Mouse (Mus musculus) heart, embryonic 12.5 days (tissue): Measurements from ENCODE around the gene Gm20388. TPM values are rescaled to one million over a fixed set of nuclear protein-coding genes. Genes with fewer than 3 reads are reported as not detected.

Experiments
- ATAC-seq: fragments of 200-750 bp; cut with Nextera tagmentation; 2 replicates; pipeline ENCODE4 v1.8.0; 2017; ENCODE audit warnings: moderate TSS enrichment, moderate library complexity; ENCODE audit not compliant: insufficient number of reproducible peaks, low FRiP score
- H3K27ac ChIP-seq: fragments of 300-500 bp; sonication (generic); 2 replicates; pipeline ENCODE4 v1.5.1; 2016; ENCODE audit warnings: mild to moderate bottlenecking, moderate library complexity; ENCODE audit not compliant: poor library complexity, severe bottlenecking
- H3K27me3 ChIP-seq: fragments of 300-500 bp; sonication (generic); replicated peaks from 2 replicates; pipeline ENCODE4 v1.6.1; 2016; ENCODE audit warnings: mild to moderate bottlenecking, moderate library complexity
- H3K36me3 ChIP-seq: fragments of 300-500 bp; sonication (generic); 2 replicates; pipeline ENCODE4 v1.6.1; 2016; ENCODE audit warnings: mild to moderate bottlenecking, moderate library complexity
- H3K4me1 ChIP-seq: fragments of 300-500 bp; sonication (generic); replicated peaks from 2 replicates; pipeline ENCODE4 v1.6.1; 2016; ENCODE audit warnings: mild to moderate bottlenecking
- H3K4me2 ChIP-seq: fragments of 300-500 bp; sonication (generic); 2 replicates; pipeline ENCODE4 v1.6.1; 2016; ENCODE audit warnings: mild to moderate bottlenecking, moderate library complexity
- H3K4me3 ChIP-seq: fragments of 300-500 bp; sonication (generic); 2 replicates; pipeline ENCODE4 v1.5.1; 2016; ENCODE audit warnings: mild to moderate bottlenecking
- H3K9ac ChIP-seq: fragments of 300-500 bp; sonication (generic); 2 replicates; pipeline ENCODE4 v1.6.1; 2016; ENCODE audit warnings: mild to moderate bottlenecking, moderate library complexity
- H3K9me3 ChIP-seq: fragments of 300-500 bp; sonication (generic); replicated peaks from 2 replicates; pipeline ENCODE4 v1.6.1; 2016; ENCODE audit warnings: mild to moderate bottlenecking, moderate library complexity
- WGBS: fragments of 180-500 bp; shearing (Covaris S2); methylation state at CpG from one replicate; pipeline ENCODE4 v1.1.7; 2016; 5-methylcytosine and 5-hydroxymethylcytosine counted together
- polyA plus RNA-seq: library from polyadenylated mRNA; unstranded; fragments of >200 nt; fragmentation: Nextera tagmentation; extraction: Ambion mirVana; gene quantifications from 2 replicates; pipeline ENCODE4 v1.2.1, GENCODE M21; 2016

Gm20388 gene
- polyA plus RNA-seq, 1 experiment from 2014 or later, result not detected

DNA sequence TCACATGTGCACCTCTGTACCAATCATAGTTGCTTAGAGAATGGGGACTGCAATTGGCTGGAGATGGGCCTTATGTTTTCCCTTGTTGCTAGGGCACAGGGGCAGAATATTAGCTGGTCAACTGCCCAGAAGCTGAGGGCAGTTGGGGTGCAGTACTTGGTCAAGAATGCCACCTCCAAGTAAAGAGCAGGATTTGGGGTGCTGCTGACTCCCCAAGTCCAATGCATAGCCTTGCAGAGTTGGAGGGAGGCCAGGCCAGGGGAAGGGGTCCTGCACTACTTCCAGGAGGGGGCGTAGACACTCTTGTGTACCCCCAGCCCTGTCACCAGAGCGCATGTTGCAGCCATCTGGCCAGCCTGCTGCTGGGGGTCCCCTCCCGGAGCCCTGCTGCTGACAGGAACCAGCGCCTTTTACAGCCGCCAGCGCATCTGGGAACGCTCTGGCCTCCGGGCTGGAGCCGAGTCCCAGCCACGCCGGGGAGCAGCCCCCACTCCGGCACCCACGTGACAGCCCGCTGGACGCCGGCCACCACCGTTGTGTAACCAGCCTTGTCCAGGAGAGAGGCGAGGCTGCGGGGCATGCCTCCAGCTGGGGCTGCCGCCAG is 280.3 kb downstream of the Gm20388 start:
- H3K27ac ChIP-seq, result peak overlapping the region; percentile 83
- H3K4me1 ChIP-seq, result peaks cover 24% of the 10 kb centered on the region
- H3K4me3 ChIP-seq, result peak overlapping the region; percentile 16
- H3K9me3 ChIP-seq, result 0 out of 2 replicates have a peak, but pooled peaks cover 5% of the 10 kb centered on the region
- H3K27me3 ChIP-seq, result no peaks in the 10 kb centered on the region
- 31% methylated on average over 20 of the region's 20 CpGs for WGBS
- no peaks in the 10 kb centered on the region for H3K36me3 ChIP-seq
- ATAC-seq, result peak; percentile 83
- peak overlapping the region; percentile 17; the same call in 1 of the 2 replicates for H3K9ac ChIP-seq
- peak overlapping the region; percentile 58 for H3K4me2 ChIP-seq

DNA sequence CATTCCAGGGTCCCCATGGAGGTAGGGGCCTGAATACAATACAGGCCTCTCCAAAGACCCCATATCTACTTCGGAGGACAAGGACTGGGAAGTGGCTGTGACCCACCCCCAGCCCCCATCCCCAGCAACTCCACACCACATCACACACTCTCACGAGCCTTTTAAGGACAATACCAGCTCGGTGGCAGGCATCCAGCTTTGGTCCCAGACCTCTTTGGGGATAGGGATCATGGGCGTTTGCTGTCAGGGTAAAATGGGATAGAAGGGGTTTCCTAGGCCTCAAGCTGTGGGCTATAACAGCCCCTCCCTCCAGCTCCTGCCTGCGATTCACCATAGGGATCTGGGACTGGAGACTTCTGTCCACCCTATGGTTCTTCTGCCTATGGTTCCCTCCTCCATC is 281.0 kb downstream of the Gm20388 start:
- Histone ChIP-seq H3K4me1 (peaks cover 17% of the 10 kb centered on the region), H3K27me3 (no peaks in the 10 kb centered on the region), H3K36me3 (no peaks in the 10 kb centered on the region), H3K9me3 (0 out of 2 replicates have a peak, but pooled peaks cover 5% of the 10 kb centered on the region), H3K27ac (peak overlapping the region; percentile 83), H3K4me2 (no peak overlapping the region), H3K4me3 (no peak overlapping the region), H3K9ac (no peak overlapping the region)
- no peak for ATAC-seq
- 68% methylated on average over 5 of the region's 5 CpGs for WGBS

DNA sequence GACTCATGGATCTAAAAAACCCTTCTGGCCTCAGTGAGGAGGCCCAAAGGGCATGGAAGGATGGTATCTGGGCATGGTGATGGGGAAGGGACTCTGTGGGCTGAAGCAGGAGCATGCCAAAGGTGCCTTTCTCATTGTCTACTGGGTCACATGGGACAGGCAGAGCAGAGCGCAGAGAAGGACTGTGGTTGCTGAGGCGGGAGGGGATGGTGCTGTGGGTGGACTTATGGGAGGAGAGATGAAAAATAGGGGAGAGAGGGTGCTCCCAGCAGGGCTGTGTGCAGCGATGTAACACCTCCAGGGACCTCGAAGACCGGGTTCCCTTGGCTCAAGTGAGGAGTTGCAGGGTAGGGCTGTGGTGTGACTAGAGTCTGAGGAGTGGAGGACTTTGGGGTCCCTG is 281.5 kb downstream of the Gm20388 start:
- ATAC-seq, result no peak
- peaks cover 14% of the 10 kb centered on the region for H3K4me1 ChIP-seq
- no peaks in the 10 kb centered on the region for H3K27me3 ChIP-seq
- H3K9me3 ChIP-seq, result 0 out of 2 replicates have a peak, but pooled peaks cover 5% of the 10 kb centered on the region
- WGBS, result 87% methylated on average over 5 of the region's 5 CpGs
- H3K4me2 ChIP-seq, result no peak overlapping the region
- H3K4me3 ChIP-seq, result no peak overlapping the region
- H3K36me3 ChIP-seq, result no peaks in the 10 kb centered on the region
- no peak overlapping the region for H3K27ac ChIP-seq
- H3K9ac ChIP-seq, result no peak overlapping the region

DNA sequence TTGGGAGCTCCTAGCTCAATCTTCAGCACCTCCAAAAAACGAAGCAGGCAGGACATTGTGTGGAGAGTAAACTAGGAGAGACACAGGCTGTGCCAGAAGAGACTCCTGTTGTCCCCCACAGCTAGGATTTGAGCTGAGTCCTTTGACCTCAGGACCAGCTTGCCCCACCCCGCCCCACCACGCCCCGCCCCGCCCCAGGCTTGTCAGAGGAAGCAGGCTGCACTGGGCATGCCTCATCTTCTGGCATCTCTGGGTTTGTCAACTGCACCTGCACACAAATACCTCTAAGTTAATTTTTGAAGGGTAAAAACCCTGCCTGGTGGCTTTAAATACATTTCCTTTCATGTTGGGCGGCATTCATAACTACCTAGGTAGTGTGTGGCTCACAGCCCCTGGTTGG is 290.7 kb downstream of the Gm20388 start:
- H3K4me2 ChIP-seq, result no peak overlapping the region
- no peak overlapping the region for H3K27ac ChIP-seq
- H3K36me3 ChIP-seq, result no peaks in the 10 kb centered on the region
- H3K4me3 ChIP-seq, result no peak overlapping the region
- no peak for ATAC-seq
- no peaks in the 10 kb centered on the region; the same call in 1 of the 2 replicates for H3K27me3 ChIP-seq
- H3K4me1 ChIP-seq, result peaks cover 23% of the 10 kb centered on the region
- H3K9me3 ChIP-seq, result peaks cover 9% of the 10 kb centered on the region
- 79% methylated on average over 6 of the region's 6 CpGs for WGBS
- H3K9ac ChIP-seq, result no peak overlapping the region

DNA sequence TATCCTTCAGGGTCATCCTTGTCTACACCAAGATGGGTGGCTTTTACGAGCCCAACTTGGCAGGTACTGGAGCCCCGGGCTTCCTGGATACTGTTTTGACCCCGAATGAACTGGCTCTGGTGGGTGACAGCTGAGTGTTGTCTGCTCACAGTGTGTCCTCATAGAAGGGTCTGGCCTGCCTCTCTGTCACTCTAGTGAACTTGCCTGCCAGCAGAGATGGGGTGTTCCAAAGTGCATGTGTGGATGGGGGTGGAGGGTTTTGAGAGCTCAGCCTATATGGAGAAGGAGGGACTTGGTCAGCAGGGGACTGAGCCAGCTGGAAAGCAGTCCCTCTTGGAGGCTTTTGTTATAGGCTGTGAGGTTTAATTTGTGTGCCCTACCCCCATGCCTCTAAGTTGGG is 291.9 kb downstream of the Gm20388 start:
- H3K4me3 ChIP-seq, result no peak overlapping the region
- no peak overlapping the region for H3K27ac ChIP-seq
- H3K4me1 ChIP-seq, result peaks cover 23% of the 10 kb centered on the region
- no peak overlapping the region for H3K4me2 ChIP-seq
- 34% methylated on average over 3 of the region's 3 CpGs for WGBS
- H3K27me3 ChIP-seq, result no peaks in the 10 kb centered on the region; the same call in 1 of the 2 replicates
- H3K9me3 ChIP-seq, result peaks cover 9% of the 10 kb centered on the region
- H3K36me3 ChIP-seq, result no peaks in the 10 kb centered on the region
- ATAC-seq, result peak; percentile 5; the same call in 1 of the 2 replicates
- no peak overlapping the region for H3K9ac ChIP-seq

DNA sequence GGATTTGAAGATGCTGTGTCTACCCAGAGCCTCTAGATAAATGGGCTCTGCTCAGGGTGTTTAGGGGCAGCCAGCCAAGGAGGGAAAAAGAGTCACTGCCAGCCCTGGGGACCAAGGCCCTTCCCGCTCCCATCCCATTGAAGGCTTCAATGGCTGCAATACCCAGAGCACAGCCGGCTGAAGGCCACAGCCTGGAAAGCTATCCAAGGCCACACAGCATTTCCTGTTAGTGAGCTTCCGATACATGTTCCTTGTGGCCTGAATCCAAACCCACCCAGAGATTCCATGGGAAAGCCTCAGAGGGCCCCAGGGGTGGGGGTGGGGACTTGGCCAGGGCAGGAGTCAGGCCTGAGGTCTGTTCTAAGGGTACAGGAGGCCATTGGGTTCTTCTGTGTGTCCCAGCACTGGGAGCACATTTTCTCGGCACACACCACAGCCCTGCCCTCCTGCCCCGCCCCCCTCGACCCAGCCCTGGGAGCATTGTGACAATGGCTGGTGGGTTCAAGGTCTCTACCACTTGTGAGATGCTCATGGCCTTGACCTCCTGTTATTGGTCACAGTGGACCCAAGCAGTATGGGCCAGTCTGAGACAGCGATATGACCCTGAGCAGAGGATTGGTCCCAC is 294.2 kb downstream of the Gm20388 start:
- H3K27ac ChIP-seq, result no peak overlapping the region
- H3K9ac ChIP-seq, result no peak overlapping the region
- ATAC-seq, result peak; percentile 23; the same call in 1 of the 2 replicates

DNA sequence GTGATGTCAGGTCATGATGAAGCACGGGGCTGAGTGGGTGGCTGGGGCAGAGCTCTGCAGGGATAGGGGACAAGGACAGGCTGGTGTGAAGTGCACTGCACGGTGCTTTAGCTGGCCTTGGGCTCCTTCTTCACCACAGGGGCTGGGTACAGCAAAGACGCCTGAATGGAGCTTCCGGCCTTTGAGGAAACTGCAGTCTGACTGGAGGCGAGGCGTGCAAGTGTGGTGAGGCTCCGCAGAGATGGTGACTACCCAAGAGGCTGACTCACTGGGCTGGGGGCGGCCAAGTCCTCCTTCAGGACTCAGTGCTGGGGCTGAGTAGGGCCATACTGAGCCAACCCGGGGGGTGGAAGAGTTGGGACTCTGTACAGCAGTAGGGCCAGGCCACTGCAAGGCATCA is 295.3 kb downstream of the Gm20388 start:
- Histone ChIP-seq H3K4me3 (no peak overlapping the region), H3K36me3 (no peaks in the 10 kb centered on the region), H3K4me1 (peaks cover 32% of the 10 kb centered on the region), H3K9me3 (no peaks in the 10 kb centered on the region), H3K27me3 (no peaks in the 10 kb centered on the region; the same call in 1 of the 2 replicates), H3K27ac (no peak overlapping the region), H3K4me2 (no peak overlapping the region), H3K9ac (no peak overlapping the region)
- ATAC-seq, result no peak
- WGBS, result 80% methylated on average over 9 of the region's 9 CpGs

More for the DNA sequence above, 294.2 kb downstream of the Gm20388 start:
- H3K9me3 ChIP-seq, result peaks cover 5% of the 10 kb centered on the region
- no peaks in the 10 kb centered on the region; the same call in 1 of the 2 replicates for H3K27me3 ChIP-seq
- no peaks in the 10 kb centered on the region for H3K36me3 ChIP-seq
- WGBS, result 59% methylated on average over 7 of the region's 7 CpGs
- peaks cover 23% of the 10 kb centered on the region for H3K4me1 ChIP-seq
- no peak overlapping the region for H3K4me2 ChIP-seq
- no peak overlapping the region for H3K4me3 ChIP-seq

DNA sequence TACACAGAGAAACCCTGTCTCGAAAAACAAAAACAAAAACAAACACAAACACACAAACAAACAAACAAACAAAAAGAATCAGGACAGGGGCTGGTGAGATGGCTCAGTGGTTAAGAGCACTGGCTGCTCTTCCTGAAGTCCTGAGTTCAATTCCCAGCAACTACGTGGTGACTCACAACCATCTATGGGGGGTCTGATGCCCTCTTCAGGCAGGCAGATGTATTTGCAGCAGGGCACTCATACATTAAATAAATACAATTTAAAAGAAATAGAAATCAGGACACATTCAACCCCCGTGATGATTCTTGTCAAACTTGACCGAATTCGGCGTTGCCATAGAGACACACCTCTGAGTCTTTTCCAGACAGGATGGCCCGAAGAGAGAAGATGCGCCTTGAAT is 296.7 kb downstream of the Gm20388 start:
- no peaks in the 10 kb centered on the region; the same call in 1 of the 2 replicates for H3K27me3 ChIP-seq

DNA sequence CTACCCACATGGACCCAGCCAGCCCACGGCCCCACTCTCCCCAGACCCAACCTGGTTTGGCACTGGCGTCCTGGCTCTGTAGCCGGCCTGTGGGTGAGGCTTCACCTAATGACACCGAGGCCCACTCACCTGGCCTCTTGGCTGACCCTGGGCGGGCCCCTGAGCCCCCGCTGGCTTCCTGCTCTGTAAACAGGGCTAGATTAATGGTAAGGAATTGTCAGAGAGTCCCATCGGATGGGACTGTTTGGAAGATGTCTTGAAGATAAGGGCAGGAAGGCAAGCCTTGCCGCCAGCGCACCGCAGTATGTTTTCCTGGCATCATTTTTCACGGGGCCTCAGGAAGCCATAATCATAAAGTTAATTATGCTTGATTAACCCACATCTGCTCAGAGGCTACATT is 297.5 kb downstream of the Gm20388 start:
- no peaks in the 10 kb centered on the region; the same call in 1 of the 2 replicates for H3K27me3 ChIP-seq
- ATAC-seq, result no peak
- no peaks in the 10 kb centered on the region for H3K36me3 ChIP-seq
- H3K27ac ChIP-seq, result no peak overlapping the region
- no peak overlapping the region for H3K4me2 ChIP-seq
- H3K4me3 ChIP-seq, result no peak overlapping the region
- WGBS, result 77% methylated on average over 11 of the region's 11 CpGs
- H3K9me3 ChIP-seq, result no peaks in the 10 kb centered on the region
- no peak overlapping the region for H3K9ac ChIP-seq
- H3K4me1 ChIP-seq, result peaks cover 29% of the 10 kb centered on the region

More for the DNA sequence above, 296.7 kb downstream of the Gm20388 start:
- no peaks in the 10 kb centered on the region for H3K36me3 ChIP-seq
- H3K9ac ChIP-seq, result no peak overlapping the region
- 78% methylated on average over 8 of the region's 8 CpGs for WGBS
- no peak overlapping the region for H3K27ac ChIP-seq
- H3K4me2 ChIP-seq, result no peak overlapping the region
- H3K9me3 ChIP-seq, result no peaks in the 10 kb centered on the region
- no peak overlapping the region for H3K4me3 ChIP-seq
- peaks cover 34% of the 10 kb centered on the region for H3K4me1 ChIP-seq
- ATAC-seq, result no peak

DNA sequence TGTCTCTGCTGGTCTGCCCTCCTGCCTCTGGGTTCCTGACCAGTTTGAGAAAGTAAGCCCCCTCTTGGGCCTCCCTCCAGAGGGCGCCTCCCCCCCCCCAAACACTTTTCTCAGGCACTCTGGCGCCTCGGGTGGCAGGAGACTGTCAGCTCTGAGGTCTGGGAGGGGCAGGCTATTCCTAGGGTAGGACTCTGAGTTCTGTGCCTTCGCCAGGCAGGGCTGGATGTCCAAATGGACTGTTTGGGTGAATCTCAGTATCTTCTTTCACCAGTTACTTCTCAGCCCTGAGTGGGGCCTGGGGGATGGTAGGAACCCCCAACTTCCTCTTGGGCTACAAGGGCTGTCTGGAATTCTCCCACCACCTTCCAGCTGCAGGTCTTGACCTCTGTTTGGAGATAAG is 300.7 kb downstream of the Gm20388 start:
- no peak for ATAC-seq
- Histone ChIP-seq H3K4me2 (no peak overlapping the region), H3K36me3 (no peaks in the 10 kb centered on the region), H3K27ac (no peak overlapping the region), H3K27me3 (no peaks in the 10 kb centered on the region), H3K9ac (no peak overlapping the region), H3K9me3 (no peaks in the 10 kb centered on the region), H3K4me1 (peaks cover 43% of the 10 kb centered on the region), H3K4me3 (no peak overlapping the region)
- WGBS, result 3% methylated on average over 4 of the region's 4 CpGs

DNA sequence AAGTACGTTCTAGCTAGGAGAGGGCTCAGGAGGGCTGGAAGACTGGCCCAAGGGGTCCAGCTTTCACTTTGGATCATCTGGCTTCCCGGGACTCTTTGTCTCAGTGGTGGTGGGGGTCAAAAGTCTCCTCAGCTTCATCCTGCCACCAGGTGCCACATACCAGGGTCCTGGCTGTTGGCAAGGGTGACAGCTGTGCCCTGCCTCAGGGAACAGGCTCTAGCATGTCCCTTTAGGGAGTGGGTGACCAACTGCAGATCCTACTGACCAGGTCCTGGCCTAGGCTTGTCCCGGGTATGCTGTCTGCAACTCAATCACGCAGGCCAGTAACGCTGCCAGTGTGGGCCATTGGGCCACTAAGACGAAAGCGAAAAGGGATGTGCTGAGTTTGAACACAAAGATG is 302.0 kb downstream of the Gm20388 start:
- no peak overlapping the region for H3K27ac ChIP-seq
- ATAC-seq, result no peak
- no peak overlapping the region for H3K9ac ChIP-seq
- peaks cover 55% of the 10 kb centered on the region for H3K4me1 ChIP-seq
- no peaks in the 10 kb centered on the region for H3K9me3 ChIP-seq
- no peak overlapping the region for H3K4me3 ChIP-seq
- no peaks in the 10 kb centered on the region for H3K27me3 ChIP-seq
- H3K36me3 ChIP-seq, result no peaks in the 10 kb centered on the region
- no peak overlapping the region for H3K4me2 ChIP-seq
- WGBS, result 89% methylated on average over 7 of the region's 7 CpGs
